Mouse (Mus musculus) retina, embryonic 14.5 days (tissue): ENCODE results near the gene Catsperg1.
A peak's percentile ranks its signal among the peaks of the same experiment; 100 is the strongest.
"Not testable (repeated sequence)": the region's sequence is repeated elsewhere in the genome, so short reads cannot be mapped to it uniquely, and the experiment has no call there.

ENCODE experiments used
- DNase-seq: peaks from one replicate; pipeline ENCODE4 v3.0.0-alpha.2; 2015; ENCODE audit warnings: low spot score

Gene Catsperg1

DNA sequence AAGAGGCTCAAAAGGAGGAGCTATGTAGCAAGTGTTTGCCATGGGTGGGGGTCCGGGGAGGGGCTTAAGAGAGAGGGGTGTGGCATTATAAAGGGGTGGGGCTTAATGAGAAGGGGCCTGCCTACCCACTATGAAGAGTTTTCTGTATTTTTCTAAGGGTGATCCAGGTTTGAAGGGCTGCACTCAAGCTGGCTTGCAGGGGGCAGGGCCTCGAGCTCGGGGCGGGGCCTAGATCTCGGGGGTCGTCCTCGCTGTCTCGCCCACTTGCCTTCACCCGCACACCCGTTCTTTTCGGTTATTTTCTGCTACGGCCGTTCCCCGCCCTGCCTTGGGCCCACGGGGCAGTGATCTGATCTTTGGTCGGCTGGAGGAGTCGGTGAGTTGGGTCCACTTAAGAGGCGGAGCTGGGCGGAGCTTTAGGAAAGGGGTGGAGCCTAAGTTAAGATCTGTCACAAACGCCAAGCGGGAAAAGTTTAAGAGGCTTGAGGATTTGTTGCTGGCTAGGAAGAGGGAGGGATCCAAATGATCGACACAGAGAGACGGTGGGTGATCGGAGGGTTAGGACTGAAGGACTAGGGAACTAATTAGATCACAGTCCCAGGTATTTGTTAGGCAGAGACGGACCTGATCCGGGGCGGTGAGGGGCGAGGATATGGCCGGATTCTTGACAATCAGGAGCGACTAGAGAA, 43.6 kb downstream of the Catsperg1 start, which contains the start of the genes Ggn and Spred3:
TSS of gene Ggn (plus strand) at position 145 of the 689 bp plus-strand sequence.
TSS of gene Spred3 (minus strand) at position 346 of the 689 bp plus-strand sequence.
- peak; percentile 73 for DNase-seq

DNA sequence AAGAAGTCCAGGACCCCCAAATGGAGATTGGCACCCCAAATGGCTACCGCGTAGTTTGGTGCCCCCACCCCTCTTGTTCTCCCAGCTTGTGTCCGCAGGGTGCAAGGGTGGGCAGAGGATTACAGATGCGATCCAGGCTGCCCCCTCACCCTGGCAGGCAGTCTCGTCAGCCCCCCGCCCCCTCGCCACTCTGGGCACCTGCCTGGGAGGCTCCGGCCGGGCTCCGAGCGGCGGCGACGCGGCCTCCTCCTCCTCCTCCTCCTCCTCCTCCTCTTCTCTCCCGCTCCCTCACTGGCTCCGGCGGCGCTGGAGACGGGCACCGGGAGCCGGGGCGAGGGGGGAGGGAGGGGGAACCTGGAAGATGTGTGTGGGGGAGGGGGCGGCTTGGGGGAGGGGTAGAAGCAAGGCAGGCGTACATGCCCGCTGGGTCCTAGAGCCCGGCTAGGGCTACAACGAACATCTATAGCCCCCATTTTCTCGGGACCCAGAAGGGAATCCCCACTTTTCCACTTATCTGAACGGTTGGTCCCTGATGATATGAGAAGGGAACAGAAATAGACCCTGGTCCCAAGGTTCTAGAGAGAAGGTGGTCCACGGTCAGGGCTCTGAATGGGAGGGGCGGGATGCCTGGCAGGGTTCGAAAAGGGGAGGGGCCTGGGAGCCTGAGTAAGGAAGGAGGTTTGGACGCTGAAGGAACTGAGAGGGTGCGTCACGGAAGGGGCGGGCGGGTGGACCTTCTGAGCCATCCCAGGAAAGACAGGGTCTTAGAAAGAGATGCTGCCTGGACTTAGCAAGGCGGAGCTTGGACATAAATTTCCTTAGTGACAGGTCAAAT, 44.4 kb downstream of the Catsperg1 start:
- peak; percentile 83 for DNase-seq

DNA sequence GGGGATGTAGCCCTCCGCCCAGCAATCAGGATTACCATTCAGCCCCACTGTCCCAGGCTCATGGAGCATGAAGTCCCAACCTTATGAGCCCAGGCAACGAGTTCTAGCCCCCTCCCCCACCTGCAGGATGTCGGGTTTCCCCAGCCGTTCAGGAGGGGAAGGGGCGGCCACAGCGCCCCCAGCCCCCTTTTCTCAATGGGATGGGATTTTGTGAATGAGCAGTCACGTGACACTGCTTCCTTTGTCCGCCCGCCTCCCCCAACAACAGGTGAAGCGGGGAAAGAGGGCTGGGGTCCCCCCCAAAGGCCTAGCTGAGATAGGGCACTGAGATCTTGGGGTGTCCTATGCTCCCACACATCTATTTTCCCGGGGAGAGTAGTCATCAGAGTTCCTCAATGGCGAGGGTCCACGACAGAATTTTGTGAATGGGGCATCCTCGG, 45.0 kb downstream of the Catsperg1 start:
- peak; percentile 64 for DNase-seq

DNA sequence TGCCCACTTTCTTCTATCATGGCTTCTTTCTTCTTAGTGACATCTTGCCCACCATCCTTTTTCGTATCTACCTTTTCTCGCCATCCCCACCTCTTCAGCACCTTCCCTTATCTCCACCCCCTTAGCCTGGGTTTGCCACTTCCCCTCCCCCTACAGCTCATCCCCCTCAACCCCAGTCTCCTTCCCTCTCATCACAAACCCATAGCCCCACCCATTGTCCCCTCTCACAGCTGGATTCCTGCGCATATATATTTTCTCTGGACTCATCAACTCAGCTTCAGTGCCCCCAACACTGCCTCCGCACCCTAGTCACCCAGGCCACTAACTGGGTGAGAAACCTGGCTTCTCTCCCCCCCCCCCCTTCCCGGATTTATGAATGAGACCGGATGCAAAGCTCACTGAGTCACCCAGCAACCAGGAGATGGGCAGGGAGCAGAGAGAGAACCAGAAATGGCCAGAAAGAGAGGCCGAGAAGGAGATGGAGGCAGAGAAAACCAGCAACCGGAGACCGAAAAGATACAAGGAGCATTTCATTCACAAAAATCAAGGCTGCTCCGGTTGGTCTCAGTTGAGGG, 45.6 kb downstream of the Catsperg1 start:
- peak; percentile 40 for DNase-seq

DNA sequence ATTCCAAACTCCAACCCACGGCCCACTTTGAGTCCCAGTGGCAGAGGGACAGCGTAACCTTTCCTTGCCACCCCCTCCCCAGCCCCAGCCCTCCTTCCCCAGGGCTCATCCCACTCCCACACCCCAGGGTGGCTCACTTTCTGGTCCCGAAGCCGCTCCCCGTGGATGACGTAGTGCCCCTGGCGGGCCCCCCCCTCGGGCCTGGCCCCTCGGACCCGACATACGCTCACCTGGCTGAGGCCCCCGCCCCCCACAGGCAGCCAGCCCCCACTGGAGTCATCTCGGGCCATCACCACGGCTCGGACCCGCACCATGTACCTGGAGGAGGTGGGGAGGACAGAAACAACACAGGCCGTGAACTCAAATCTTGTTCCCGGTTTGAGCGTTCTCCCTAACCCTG, 46.2 kb downstream of the Catsperg1 start:
- DNase-seq: no peak

DNA sequence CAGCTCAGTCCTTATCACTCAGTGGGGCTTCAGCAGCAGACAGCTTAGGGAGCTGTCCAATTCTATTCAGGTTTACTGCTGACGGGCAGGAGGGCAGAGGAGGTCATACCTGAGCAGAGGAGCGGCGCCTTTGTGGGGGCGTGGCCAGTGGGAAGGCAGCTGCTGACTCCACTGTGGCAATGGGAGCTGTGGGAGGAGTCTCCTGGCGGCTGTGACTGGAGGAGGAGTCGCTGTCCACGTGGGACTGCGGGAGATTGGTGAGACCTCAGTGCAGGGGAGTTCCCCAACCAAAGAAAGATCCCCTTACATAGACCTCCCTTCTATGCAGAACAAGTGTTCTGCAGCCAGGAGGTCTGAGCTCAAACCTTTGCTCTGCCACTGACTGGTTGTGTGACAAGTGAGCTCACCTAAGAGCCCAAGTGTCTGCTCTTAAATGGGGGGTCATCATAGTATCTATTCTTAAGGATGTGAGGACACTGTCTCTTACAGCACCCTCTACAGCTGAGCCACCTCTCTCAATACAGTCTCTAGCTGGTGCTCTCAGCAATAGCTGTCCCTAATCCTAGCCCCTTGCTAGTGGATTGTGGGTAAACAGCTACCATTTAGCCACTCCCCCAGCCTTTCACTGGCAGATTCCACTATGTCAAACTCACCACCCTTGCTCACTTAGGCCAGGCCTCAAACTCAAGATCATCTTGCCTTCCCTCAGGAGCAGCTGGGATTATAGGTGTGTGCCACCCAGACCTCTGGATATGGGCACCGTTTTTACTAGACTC, 50.9 kb downstream of the Catsperg1 start:
- DNase-seq: no peak

DNA sequence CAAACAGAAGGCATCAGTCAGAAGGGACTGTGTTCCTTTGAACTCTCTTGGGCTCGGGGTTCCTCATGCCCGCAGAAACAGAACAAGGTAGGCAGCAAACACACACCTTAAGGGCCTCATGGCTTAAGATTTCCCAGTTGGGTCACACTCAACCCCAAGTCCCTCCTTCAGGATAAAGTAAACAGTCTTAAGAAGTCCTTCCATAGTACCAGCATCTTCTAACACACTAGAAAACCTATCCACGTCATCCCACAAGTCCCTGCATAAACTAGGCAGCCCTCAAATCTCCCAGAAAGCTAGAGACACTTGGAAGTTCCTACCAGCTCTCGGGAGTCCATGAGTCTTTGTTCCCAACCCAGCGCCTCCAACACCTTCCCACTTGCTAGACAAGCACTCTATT, 51.5 kb downstream of the Catsperg1 start:
- no peak for DNase-seq

DNA sequence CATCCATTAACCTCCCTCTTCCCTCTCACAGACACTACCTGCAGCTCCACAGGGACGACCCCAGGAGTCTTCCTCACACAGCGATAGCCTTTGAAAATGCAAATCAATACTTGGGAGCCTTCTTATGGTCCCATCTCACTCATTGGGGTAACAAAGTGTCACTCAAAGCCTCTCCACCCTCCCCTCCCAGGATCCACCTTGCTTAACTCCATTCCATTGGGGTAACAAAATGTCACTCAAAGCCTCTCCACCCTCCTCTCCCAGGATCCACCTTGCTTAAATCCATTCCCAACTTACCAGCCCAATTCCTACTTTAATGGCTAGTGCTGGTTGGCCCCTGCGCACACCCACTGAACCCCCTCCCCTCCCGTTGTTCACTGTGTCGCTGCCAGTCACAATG, 55.6 kb downstream of the Catsperg1 start:
- peak; percentile 43 for DNase-seq

DNA sequence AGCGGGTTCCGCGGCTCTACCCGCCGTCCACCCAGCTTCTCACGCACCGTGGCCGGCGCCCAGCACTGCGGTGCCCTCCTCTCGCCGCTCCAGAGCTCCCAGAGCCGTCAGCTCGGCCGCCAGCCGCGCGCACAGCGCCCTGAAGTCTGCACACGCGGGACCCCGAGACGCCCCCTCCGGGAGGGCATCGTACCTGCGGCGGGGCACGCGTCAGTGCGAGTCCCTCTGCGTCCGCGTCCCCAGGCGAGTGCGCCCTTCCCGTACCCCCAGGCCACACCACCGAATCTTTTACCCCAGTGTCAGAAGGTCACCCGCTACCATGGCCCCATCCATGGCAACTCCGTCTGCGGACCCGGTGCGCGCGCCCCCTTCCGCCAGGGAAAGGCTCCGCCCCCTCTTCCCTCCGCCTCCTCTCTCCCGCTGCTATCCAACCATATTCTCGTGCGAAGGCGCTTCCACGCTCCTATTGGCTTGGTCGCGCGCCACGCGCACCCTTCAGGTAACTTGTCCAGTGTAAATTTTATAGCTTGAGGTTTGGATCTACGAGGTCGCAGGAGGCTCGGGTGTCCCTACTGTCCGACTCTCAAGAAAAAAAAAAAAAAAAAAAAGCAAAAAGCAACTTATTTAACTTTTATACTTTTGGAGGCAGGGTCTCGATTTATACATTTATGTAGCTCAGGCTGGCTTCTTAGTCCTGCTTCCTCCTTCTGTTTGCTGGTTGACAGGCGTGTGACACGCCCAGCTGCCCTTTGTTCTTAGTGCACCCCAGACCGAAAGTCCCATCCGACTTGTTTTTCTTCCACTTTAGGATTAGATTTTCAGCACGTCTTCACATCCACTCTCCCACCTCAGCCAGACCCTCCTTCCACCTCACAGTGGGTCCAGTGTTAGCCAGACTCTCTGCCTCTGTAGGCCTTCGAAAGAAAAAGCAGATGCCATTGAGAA, 57.7 kb downstream of the Catsperg1 start, which contains the start of gene Fam98c:
TSS of gene Fam98c (minus strand) at position 397 of the 945 bp plus-strand sequence.
- peak; percentile 86 for DNase-seq

DNA sequence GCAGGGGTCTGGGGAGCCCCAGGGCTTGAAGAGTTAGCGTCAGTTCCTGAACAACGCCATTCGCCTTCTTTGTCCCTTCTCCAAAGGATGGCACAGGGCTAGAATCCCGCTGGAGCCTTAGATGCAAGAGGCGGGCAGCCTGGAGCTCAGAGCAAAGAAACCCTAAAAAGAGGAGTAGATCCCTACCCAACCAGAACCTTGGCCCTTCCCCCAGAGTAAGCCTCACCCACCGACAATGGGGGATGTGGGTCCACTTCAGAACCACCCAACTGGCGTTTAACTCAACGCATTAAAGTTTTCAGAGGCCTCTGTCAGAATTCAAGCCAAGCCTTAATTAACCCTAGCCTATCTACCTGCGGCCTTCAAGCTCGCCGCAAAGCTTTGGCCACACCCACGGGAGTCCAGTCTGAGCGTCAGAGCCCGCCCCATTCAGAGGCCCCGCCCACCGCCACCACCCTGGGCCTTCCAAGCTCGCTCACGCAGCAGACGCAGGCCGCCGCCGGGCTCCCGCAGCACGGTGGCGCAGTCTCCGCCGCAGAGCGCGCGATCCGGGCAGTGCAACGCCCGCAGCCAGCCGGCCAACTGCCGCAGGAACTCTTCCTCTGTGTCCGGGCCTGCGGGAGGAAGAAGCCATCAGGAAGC, 58.5 kb downstream of the Catsperg1 start:
- DNase-seq: peak; percentile 88

DNA sequence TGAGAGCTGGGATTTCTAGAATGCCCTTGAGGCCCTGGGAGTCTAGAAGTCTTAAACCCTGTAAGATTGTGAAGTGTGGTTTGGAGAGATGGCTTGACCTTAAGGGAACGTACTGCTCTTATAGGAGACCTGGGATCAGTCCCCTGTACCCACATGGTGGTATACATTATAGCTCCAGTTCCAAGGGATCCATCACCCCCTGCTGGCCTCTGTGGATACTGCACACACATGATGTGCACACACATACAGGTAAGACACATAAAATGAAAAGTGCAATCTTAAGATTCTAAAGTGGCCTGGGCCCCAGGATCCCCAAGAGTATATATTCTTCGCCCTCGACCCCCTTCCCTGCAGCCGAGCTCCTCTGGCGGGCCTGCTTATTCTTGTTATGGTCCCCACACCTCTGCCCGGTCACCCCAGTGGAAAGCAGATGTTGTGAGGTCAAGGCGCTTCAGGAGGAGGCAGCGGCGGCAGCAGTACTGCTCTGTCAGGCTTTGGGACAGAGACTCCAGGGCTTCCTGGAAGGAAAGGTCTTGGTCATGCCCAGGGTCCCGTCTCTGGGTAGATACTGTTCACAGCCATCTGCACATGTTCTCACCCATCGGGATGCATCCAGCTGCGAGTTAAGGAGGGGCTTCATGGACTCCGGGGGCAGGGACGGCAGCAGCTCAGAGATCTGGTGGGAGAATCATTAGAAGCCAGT, 59.7 kb downstream of the Catsperg1 start:
- no peak for DNase-seq

DNA sequence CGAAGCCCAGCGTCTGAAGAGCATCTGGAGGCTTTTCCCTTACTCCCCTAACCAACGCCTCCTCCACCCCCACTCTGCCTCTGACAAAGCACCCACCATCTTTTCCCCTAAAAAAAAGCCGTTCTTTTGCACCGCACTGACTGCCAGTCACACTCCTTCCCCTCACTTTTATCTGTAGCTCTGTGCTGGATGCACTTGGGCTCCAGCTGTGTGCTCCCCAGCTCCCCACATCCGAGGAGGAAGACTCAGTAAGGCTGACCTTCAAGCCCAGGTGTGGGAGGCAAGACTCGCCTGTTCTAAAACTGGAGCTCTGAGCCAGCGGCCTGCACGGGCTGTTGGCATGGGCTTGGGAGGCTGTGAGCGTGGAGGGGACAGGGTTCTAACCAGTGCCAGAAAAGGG, 62.3 kb downstream of the Catsperg1 start:
- DNase-seq: no peak

DNA sequence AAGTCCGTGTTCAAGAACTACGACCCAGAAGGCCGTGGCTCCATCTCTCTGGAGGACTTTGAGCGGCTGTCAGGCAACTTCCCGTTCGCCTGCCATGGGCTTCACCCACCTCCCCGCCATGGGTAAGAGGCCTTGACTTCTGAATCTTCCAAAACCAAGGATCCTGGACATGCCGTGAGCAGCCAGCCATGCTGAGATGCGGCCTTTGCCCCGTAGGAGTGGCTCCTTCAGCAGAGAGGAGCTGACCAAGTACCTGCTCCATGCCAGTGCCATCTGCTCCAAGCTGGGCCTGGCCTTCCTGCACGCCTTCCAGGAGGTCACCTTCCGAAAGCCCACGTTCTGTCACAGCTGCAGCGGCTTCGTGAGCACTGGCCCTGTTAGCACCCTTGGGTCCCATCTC, 65.1 kb downstream of the Catsperg1 start:
- DNase-seq: no peak

DNA sequence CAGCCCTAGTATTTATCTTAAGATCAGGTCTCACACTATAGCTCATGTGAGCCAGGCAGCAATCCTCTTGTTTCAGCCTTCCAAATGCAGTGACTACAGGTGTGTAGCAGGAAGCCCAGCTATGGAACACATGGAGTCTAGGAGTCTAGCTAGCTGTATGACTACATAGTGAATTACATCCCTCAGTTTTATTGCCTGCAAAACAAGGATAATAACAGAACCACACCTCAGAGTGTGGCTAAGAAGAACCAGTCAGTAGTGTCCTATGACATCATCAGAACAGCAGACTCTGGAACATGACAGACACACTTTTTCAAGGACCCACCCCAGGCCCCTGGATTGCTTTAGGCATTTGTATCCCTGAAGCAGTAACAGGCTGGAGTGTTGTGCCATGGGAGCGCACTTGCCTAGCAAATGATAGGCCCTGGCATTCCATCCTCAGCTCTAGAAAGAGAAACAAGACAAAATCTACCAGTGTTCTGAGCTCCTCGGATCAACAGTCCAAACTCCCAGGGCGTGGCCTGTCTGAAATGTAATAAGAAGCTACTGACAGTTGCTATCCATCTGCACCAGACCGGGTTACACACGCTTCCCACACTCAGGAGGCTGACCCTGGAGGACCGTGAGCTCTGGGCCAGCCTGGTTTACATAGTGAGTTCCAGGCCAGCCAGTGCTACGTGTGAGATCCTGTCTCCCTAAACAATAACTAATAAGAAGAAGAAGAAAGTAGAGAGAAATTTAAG, 67.0 kb downstream of the Catsperg1 start:
- DNase-seq: no peak

DNA sequence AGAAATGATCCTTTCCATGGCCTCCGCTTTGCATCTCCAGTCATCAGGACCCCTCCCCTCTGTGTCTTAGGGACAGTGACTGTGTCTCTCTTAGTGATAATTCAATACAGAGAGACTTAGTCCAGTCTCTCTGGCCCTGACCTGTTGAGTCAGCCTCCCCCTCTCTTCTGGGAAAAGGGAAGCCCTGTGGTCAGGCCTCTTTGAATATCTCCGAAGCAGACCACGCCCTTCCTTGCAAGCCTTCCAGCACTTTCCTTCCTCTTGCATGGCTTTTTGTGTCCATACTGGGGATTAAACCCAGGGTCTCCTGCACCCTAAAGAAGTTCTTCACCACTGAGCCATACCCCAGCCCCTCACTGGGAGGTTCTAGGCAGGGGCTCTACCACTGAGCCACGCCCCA, 69.8 kb downstream of the Catsperg1 start:
- DNase-seq: no peak

DNA sequence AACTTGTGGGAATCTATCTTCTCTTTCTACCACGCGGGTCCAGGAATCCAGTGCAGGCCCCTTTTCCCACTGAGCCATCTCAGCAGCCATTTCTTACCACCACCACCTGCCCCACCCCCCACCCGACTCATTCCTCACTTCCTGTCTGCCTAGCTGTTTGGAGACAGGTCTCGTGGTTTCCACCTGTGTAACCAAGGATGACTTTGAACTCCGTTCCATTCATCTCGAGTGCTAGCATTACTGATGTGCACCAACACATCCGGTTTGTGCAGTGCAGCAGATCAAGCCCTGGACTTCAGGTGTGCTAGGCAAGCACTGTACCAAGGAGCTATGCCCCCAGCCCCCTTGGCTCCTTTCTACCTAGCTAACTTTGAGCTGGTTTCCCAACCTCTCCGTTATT, 72.4 kb downstream of the Catsperg1 start:
- no peak for DNase-seq

DNA sequence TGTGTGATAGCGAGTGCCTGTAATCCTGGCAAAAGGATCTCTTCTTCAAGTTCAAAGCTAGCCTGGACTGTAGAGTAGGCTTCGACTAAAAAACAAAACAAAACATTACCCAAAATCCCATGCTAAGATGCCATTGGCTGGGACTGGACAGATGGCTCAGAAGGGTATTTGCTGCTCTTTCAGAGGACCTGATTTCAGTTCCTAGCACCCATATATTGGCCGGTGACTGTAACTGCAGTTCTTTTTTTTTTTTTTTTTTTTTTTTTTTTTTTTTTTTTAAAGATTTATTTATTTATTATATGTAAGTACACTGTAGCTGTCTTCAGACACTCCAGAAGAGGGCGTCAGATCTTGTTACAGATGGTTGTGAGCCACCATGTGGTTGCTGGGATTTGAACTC, 74.6 kb downstream of the Catsperg1 start:
- DNase-seq: not testable (repeated sequence)

DNA sequence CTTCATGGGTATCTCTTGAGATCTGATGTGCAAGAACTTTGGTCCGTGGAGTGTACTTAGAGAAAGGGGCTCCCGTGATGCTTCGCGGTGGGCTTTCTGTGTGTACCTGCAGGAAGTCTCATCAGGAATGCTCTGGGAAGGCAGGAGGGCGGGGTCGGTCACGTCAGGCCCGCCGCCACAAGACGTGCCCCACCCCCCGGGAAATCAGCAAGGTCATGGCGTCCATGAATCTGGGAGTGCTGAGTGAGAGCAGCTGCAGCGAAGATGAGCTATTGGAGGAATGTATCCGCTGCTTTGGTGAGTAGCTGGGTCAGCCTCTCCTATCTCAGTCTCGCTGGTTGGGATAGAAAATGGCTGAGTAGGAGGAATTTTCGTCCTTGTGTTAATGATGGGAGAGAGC, 76.4 kb downstream of the Catsperg1 start:
- no peak for DNase-seq
